Mouse (Mus musculus): ENCODE measurements around the gene Stoml2.
"Not testable (repeated sequence)": the region's sequence is repeated elsewhere in the genome, so short reads cannot be mapped to it uniquely, and the experiment has no call there.

The Stoml2 gene

DNA sequence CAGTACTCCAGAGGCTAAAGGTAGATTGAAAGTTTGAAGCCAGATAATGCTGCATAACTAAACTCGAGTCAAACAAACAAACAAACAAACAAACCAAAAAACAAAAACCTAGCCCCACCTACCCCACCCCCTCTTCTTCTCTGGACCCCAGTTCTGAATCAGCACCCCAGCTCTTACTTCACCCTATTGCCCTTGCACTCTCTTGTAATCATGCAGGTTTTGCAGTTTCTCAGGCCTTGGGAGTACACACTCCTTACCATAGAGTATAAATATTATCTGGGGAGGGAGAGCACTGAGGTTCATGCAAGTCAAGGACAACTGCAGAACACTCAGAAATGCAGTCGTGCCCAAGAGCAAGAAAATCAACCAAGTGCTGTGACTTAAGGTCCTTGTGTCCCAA, 30.2 kb downstream of the Stoml2 start:
- DNase-seq: no peak

DNA sequence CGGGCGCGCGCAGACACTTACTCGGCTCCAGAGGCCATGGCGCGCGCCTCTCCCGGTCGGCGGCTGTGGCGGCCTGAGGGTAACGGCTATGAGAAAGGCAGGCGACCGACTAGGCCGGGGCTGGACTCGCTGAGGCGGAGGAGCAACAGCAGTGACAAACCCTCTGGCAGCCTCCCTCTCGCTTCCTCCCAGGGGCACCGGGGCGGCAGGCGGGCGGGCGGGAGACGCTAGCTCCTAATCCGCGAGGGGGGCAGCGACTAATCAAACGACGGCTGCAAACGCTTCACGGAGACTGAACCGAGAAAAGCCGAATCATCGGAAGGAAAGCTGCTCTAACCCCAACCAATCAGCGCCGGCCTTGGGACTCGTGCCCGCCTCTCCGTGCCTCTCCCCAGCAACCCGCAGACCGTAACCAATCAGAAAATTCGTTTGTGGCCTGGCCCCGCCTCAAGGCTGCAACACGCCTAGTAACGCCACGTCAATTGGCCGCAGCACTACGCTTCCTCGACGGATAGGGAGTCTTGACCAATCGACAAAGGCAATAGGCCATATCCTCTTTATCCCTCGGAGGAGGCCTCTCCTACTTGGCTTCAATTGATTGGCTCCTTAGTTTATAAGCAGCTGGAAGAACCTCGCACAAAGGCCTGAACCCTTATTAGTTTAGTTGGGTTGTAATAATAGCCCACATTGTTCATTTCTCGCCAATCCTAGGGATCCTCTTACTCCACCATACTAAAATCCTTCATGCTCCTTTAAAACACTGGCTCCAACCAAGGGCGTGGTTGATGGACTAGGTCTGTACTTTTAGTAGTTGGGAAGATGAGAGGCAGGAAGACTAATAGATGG, 31.1 kb downstream of the Stoml2 start, which contains the start of gene Vcp:
TSS of gene Vcp (minus strand) at position 367 of the 846 bp plus-strand sequence.
- peak; percentile 99 for DNase-seq

DNA sequence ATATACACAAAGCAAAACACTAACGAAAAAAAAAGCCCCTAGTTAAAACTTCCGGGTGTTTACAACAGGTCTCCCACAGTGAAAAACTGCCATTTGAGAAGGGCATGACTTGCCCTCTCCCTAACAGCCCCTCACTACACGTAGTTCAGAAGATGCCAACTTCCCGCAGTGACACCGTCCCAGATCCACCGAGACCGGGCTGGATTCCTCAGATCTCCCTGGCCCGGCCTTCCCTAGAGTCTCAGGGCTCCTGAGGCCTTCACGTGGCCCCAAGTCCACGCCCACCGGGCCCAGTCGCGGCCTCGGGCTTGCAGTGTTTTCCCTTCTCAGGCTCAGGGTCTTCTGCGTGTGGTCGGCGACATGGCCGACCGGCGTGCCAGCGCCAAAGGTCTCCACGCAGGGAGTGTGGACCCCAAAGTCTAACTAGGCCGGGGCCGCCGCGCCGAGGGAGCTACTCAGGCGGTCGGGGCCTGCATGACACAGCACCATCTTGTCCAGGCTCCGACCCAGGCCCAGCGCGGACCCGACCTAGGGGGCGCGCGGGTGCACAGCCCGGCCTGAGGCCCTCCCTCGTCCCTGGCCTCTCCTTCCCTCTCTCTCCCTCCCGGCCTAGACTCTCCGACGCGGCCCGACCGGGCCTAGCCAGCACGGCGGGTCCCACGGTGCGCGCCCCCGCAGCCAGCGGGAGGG, 31.9 kb downstream of the Stoml2 start:
- peak; percentile 59 for DNase-seq

DNA sequence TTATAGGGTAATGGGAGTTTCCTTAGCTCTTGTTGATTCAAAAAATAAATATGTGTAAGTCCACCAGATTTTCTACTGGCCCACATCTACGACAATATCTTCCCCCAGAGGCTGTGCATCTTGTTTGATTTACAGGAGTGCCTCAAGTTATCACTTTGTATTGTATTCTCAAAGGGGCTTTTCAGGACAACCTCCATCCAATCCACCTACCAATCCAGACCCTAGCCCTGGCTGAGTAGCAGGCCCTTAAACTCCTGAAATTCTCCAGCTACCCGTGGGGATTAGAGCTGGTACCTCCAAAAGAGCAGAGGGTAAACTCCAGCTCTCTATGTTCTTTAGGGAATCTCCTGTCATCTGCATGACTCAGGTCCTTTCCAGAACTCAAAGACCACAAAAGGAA, 33.5 kb downstream of the Stoml2 start:
- no peak for DNase-seq

DNA sequence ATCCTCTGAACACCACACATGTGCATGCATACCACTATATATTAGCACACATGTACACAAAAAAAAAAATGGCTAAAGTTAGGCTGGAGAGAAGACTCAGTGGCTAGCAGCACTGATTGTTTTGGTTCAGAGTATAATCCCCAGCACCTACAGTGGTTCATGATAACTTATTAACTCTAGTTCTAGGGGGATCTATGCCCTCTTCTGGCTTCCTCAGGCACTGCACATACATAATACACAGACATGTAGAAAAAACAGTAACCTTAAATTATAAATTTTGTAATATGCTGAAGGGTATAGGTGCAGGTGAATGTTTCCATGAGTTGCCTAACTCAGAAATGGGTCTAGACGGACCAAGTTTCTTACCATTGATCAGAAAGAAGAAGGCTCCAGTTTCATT, 43.2 kb downstream of the Stoml2 start:
- DNase-seq: no peak

DNA sequence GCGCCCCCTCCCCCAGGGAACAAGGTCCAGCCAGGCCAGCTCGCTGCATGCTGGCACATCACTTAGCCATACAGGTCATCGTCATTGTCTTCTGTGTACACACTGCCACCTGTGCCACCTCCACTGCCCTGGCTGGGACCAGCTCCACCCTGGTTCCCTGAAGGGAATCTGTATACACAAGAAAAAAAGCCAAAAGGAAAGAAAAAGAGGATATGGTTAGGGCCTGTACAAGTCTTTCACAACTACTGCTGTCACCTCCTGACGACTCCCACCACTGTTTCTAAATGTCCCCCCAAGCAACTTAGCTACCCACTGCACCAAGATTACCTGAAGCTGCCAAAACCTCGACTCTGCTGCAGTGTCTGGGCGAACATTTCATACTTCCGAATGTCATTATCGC, 51.0 kb downstream of the Stoml2 start:
- not testable (repeated sequence) for DNase-seq

DNA sequence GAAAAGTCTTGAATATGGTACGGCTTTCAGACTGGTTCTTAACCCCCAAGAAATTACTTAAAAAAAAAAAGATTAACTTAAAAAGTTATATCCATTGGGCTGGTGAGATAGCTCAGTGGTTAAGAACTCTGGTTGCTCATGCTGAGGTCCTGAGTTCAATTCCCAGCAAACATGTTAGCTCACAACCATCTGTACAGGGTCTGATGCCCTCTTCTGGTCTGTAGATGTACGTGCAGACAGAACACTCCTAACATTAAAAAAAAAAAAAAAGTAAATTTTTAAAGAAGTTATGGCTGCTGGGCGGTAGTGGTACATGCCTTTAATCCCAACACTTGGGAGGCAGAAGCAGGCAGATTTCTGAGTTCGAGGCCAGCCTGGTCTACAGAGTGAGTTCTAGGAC, 53.4 kb downstream of the Stoml2 start:
- DNase-seq: no peak
